Mouse (Mus musculus): ENCODE data around the gene Trhr2.

DNA sequence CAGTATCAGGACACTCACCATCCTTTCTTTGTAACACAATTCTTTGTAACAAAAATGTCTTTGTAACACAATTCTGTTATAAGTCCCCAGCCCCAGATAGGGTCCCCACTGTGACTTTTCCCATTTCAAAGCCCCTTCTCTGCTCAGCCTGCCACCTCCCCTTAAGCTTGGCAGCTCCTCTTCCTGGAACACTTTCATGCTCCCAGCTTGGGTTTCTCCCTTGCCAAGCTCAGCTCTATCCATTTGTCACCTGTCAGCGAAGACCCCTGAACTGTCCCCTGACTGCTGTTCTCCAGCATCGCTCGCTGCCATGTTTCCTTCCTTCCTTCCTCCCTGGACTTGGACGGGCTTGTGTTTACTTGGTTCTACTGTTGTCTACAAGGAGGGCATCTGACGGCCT lies 2.9 kb downstream of the Trhr2 start:
- TF ChIP-seq CTCF (IDR thresholded peaks at IDR 0.05; ENCODE audit: extremely low read depth, insufficient read length, insufficient replicate concordance, low read depth, low read length) (no peak), POLR2A (IDR thresholded peaks at IDR 0.05; ENCODE audit: low read depth, low read length) (no peak)
